35 mouse cellular contexts compared by ENCODE assay signal in genomic region chr5:149356970-149357369, GRCm38 (mm10). TPM values are rescaled to one million over a fixed set of nuclear protein-coding genes. Genes with fewer than 3 reads are reported as not detected.
DNase-seq lines count a peak whose midpoint lies in the region; ATAC-seq and TF ChIP-seq lines count a peak whose summit lies in the region.
"Had no signal": no experiment of that assay in that cellular context is flagged by ENCODE, and none has a peak within 500 bp of the region (broad histone marks: within the 10 kb centered on the region; RNA-seq: fewer than 3 reads in every experiment).

No protein-coding gene starts in this region.

- peak; percentile 31 for TF ChIP-seq RAD21 in CH12.LX (IDR thresholded peaks at IDR 0.05; ENCODE audit: low read depth, low read length)

- no peak overlapping the region for H3K9ac ChIP-seq in hindbrain, postnatal 0 days (replicated peaks; ENCODE audit: low read length)
- H3K9ac ChIP-seq in liver, postnatal 0 days (replicated peaks) = no peak overlapping the region
- no peak overlapping the region for H3K9ac ChIP-seq in CH12.LX (ENCODE audit: insufficient read depth, low read depth)
- H3K9ac ChIP-seq: forebrain, embryonic 15.5 days; hindbrain, embryonic 13.5 days; limb, embryonic 12.5 days; lung, embryonic 14.5 days; midbrain, embryonic 12.5 days; stomach, embryonic 15.5 days had no signal

- no peaks in the 10 kb centered on the region for H3K79me2 ChIP-seq in CH12.LX (replicated peaks; ENCODE audit: control insufficient read depth, extremely low read depth, insufficient read depth, poor library complexity, severe bottlenecking)

- H3K4me3 ChIP-seq in hindbrain, postnatal 0 days (ENCODE audit: low read length) = no peak overlapping the region
- no peak overlapping the region for H3K4me3 ChIP-seq in hindbrain, embryonic 10.5 days
- no peak overlapping the region for H3K4me3 ChIP-seq in liver, postnatal 0 days (ENCODE audit: low read depth, low read length)
- H3K4me3 ChIP-seq in CH12.LX (replicated peaks in 1 of 3; ENCODE audit: low read depth in 2 of 3, low read length in 2 of 3, poor library complexity in 1 of 3) = no peak overlapping the region
- H3K4me3 ChIP-seq in lung, adult 2 months (replicated peaks; ENCODE audit: extremely low read depth, low read depth, low read length) = no peak overlapping the region
- H3K4me3 ChIP-seq: forebrain, embryonic 15.5 days; gastrocnemius, adult 2 months; hindbrain, embryonic 13.5 days; limb, embryonic 12.5 days; megakaryocyte, embryonic 14.5 days; midbrain, embryonic 12.5 days; stomach, embryonic 15.5 days had no signal

- no peaks in the 10 kb centered on the region for H3K27me3 ChIP-seq in hindbrain, postnatal 0 days (ENCODE audit: insufficient read depth, low read length)
- H3K27me3 ChIP-seq in hindbrain, embryonic 10.5 days (ENCODE audit: insufficient read depth, poor library complexity, severe bottlenecking) = no peaks in the 10 kb centered on the region
- H3K27me3 ChIP-seq in liver, postnatal 0 days (ENCODE audit: insufficient read depth, low read length) = no peaks in the 10 kb centered on the region
- H3K27me3 ChIP-seq in CH12.LX (replicated peaks) = peaks cover 2% of the 10 kb centered on the region
- H3K27me3 ChIP-seq: forebrain, embryonic 15.5 days; limb, embryonic 12.5 days; megakaryocyte, embryonic 14.5 days; Patski; stomach, embryonic 15.5 days had no signal

- no peak overlapping the region for H3K4me2 ChIP-seq in hindbrain, postnatal 0 days (ENCODE audit: low read depth, low read length)
- H3K4me2 ChIP-seq in liver, postnatal 0 days (ENCODE audit: low read depth, low read length) = no peak overlapping the region
- H3K4me2 ChIP-seq in CH12.LX (ENCODE audit: insufficient read depth, low read depth, poor library complexity, severe bottlenecking) = no peak overlapping the region
- H3K4me2 ChIP-seq: forebrain, embryonic 15.5 days; heart, embryonic 11.5 days; hindbrain, embryonic 13.5 days; limb, embryonic 12.5 days; liver, embryonic 11.5 days; lung, embryonic 14.5 days; midbrain, embryonic 12.5 days; stomach, embryonic 15.5 days had no signal

- H3K4me1 ChIP-seq in hindbrain, postnatal 0 days (ENCODE audit: insufficient read depth, low read length) = peaks cover 5% of the 10 kb centered on the region; the same call in 1 of the 2 replicates
- peaks cover 23% of the 10 kb centered on the region for H3K4me1 ChIP-seq in hindbrain, embryonic 10.5 days (replicated peaks)
- peaks cover 11% of the 10 kb centered on the region for H3K4me1 ChIP-seq in liver, postnatal 0 days (ENCODE audit: insufficient read depth)
- peaks cover 0 to 5% of the 10 kb centered on the region in 2 experiments; a peak in 2 of 4 replicates for H3K4me1 ChIP-seq in CH12.LX (ENCODE audit: control insufficient read depth in 1 of 2, insufficient read depth in 2 of 2)
- H3K4me1 ChIP-seq in lung, adult 2 months (ENCODE audit: control insufficient read depth, insufficient read depth, low read length) = 0 out of 2 replicates have a peak, but pooled peaks cover 2% of the 10 kb centered on the region

- no peaks in the 10 kb centered on the region for H3K9me3 ChIP-seq in hindbrain, postnatal 0 days (ENCODE audit: low read length)
- peaks cover 10% of the 10 kb centered on the region for H3K9me3 ChIP-seq in hindbrain, embryonic 10.5 days
- no peaks in the 10 kb centered on the region for H3K9me3 ChIP-seq in liver, postnatal 0 days (ENCODE audit: low read length)
- peaks cover 13% of the 10 kb centered on the region for H3K9me3 ChIP-seq in CH12.LX (replicated peaks; ENCODE audit: low read length)
- H3K9me3 ChIP-seq: forebrain, embryonic 15.5 days; hindbrain, embryonic 13.5 days; stomach, embryonic 15.5 days had no signal

- TF ChIP-seq POLR2A in CH12.LX (IDR thresholded peaks at IDR 0.05; ENCODE audit: low read depth, low read length) = no peak
- TF ChIP-seq POLR2A in lung, adult 2 months (IDR thresholded peaks at IDR 0.05; ENCODE audit: borderline replicate concordance, extremely low read depth, low read depth, low read length) = no peak

- dilution Hi-C loops in CH12.LX (cut with MboI; ENCODE audit: extremely low pct_ligation_motif_present, extremely low pct_unique_long_range_greater_than_20kb, low sequenced_read_pairs) = no loop called here

- no peak overlapping the region for H3K27ac ChIP-seq in hindbrain, postnatal 0 days
- no peak overlapping the region for H3K27ac ChIP-seq in hindbrain, embryonic 10.5 days
- H3K27ac ChIP-seq in liver, postnatal 0 days (ENCODE audit: low read depth) = no peak overlapping the region
- H3K27ac ChIP-seq in CH12.LX (ENCODE audit: insufficient read depth, low read depth) = no peak overlapping the region
- H3K27ac ChIP-seq: forebrain, embryonic 15.5 days; gastrocnemius, adult 2 months; hindbrain, embryonic 13.5 days; limb, embryonic 12.5 days; midbrain, embryonic 12.5 days; stomach, embryonic 15.5 days had no signal

- ATAC-seq in hindbrain, postnatal 0 days = no peak
- no peak for ATAC-seq in liver, postnatal 0 days
- ATAC-seq: activated CD4-positive, CD25-positive, alpha-beta regulatory T cell, adult 4 months; forebrain, embryonic 15.5 days; Patski had no signal

- no peaks in the 10 kb centered on the region for H3K36me3 ChIP-seq in hindbrain, postnatal 0 days (ENCODE audit: insufficient read depth, low read length)
- no peaks in the 10 kb centered on the region for H3K36me3 ChIP-seq in hindbrain, embryonic 10.5 days
- H3K36me3 ChIP-seq in liver, postnatal 0 days (replicated peaks; ENCODE audit: insufficient read depth, low read length) = no peaks in the 10 kb centered on the region
- no peaks in the 10 kb centered on the region for H3K36me3 ChIP-seq in CH12.LX (replicated peaks in 1 of 2; ENCODE audit: control insufficient read depth in 1 of 2, insufficient read depth in 1 of 2, low read length in 1 of 2)
- H3K36me3 ChIP-seq: forebrain, embryonic 15.5 days; G1E; hindbrain, embryonic 13.5 days; limb, embryonic 12.5 days; midbrain, embryonic 12.5 days; stomach, embryonic 15.5 days had no signal

- 86% methylated on average over 1 of the region's 1 CpGs for WGBS in hindbrain, postnatal 0 days
- WGBS in hindbrain, embryonic 10.5 days = 95% methylated on average over 1 of the region's 1 CpGs
- 74% methylated on average over 1 of the region's 1 CpGs for WGBS in liver, postnatal 0 days (ENCODE audit: insufficient replicate concordance)
- WGBS in lung, adult 2 months = 93% methylated on average over 1 of the region's 1 CpGs

- in situ Hi-C loops in CH12.LX (cut with MboI; ENCODE audit: low pct_ligation_motif_present, low pct_unique_long_range_greater_than_20kb, low sequenced_read_pairs) = no loop called here

- TF ChIP-seq EP300 in liver, postnatal 0 days (IDR thresholded peaks at IDR 0.05; ENCODE audit: low read depth) = no peak
- TF ChIP-seq EP300 in CH12.LX (IDR thresholded peaks at IDR 0.05; ENCODE audit: low read length) = no peak

- no peak for DNase-seq in hindbrain, postnatal 0 days (ENCODE audit: low spot score)
- DNase-seq in hindbrain, embryonic 10.5 days (ENCODE audit: low spot score) = no peak
- no peak for DNase-seq in liver, postnatal 0 days
- DNase-seq in liver (no peak), CH12.LX (ENCODE audit: extremely low read depth) (no peak), R1 (ENCODE audit: low read depth, low spot score) (peak; percentile 59)
- DNase-seq in right cerebral cortex, postnatal 10 days (ENCODE audit: low spot score in 2 of 2) = no peak
- no peak for DNase-seq in lung, adult 2 months
- DNase-seq: adrenal gland, adult 2 months; adrenal gland, postnatal 36 days; cerebellum, adult 8-10 months; cerebellum, postnatal 25 days; gastrocnemius, adult 2 months; gastrocnemius, postnatal 36 days; heart, adult 18-20 months; heart, postnatal 36 days; kidney, adult 18-20 months; kidney, postnatal 4 days; layer of hippocampus, adult 9-11 months; lung, embryonic 14.5 days; lung, postnatal 36 days; right cerebral cortex, postnatal 25 days; thymus, postnatal 36 days had no signal

- TF ChIP-seq CTCF in hindbrain, postnatal 0 days (IDR thresholded peaks at IDR 0.05; ENCODE audit: low read depth) = peak; percentile 41; the same call in 1 of the 2 replicates
- TF ChIP-seq CTCF in liver, postnatal 0 days (IDR thresholded peaks at IDR 0.05; ENCODE audit: low read depth) = peak; percentile 27; the same call in 1 of the 2 replicates
- TF ChIP-seq CTCF in CH12.LX (conservative IDR thresholded peaks at IDR 0.05 in 1 of 2, IDR thresholded peaks at IDR 0.05 in 1 of 2; ENCODE audit: low read depth in 2 of 2, low read length in 2 of 2) = peak in 1 of 2 experiments; percentile 37; a peak in 2 of 4 replicates
- no peak for TF ChIP-seq CTCF in lung, adult 2 months (IDR thresholded peaks at IDR 0.05; ENCODE audit: insufficient read depth, low read length)

TF ChIP-seq in CH12.LX, 34 proteins besides CTCF, POLR2A, EP300 and RAD21 (continues in another document):
- no peak for TF ChIP-seq MYC (IDR thresholded peaks at IDR 0.05; ENCODE audit: low read depth, low read length)
- TF ChIP-seq BHLHE40 (IDR thresholded peaks at IDR 0.05; ENCODE audit: low read depth, low read length) = no peak
- no peak for TF ChIP-seq PAX5 (IDR thresholded peaks at IDR 0.05; ENCODE audit: low read length)
- no peak for TF ChIP-seq UBTF (IDR thresholded peaks at IDR 0.05; ENCODE audit: low read depth, low read length)
- TF ChIP-seq RCOR1 (conservative IDR thresholded peaks at IDR 0.05; ENCODE audit: low read depth, low read length) = no peak
- no peak for TF ChIP-seq CHD2 (IDR thresholded peaks at IDR 0.05; ENCODE audit: low read length)
- no peak for TF ChIP-seq TCF12 (IDR thresholded peaks at IDR 0.05; ENCODE audit: low read depth, low read length)
- no peak for TF ChIP-seq NRF1 (IDR thresholded peaks at IDR 0.05; ENCODE audit: low read depth, low read length)
- no peak for TF ChIP-seq TBP (conservative IDR thresholded peaks at IDR 0.05; ENCODE audit: low read depth, low read length)
- TF ChIP-seq ETS1 (conservative IDR thresholded peaks at IDR 0.05; ENCODE audit: low read depth, low read length) = no peak
- TF ChIP-seq MAX (IDR thresholded peaks at IDR 0.05; ENCODE audit: low read length) = no peak
- TF ChIP-seq JUN (IDR thresholded peaks at IDR 0.05; ENCODE audit: insufficient read depth, low read depth, low read length) = no peak
- no peak for TF ChIP-seq GABPA (IDR thresholded peaks at IDR 0.05; ENCODE audit: insufficient replicate concordance, low read depth, low read length)
- no peak for TF ChIP-seq SMC3 (IDR thresholded peaks at IDR 0.05; ENCODE audit: low read depth, low read length)
- TF ChIP-seq MAZ (IDR thresholded peaks at IDR 0.05; ENCODE audit: low read depth, low read length) = no peak

RNA-seq across cellular contexts. Expression of gene Medag, which starts 54.6 kb away (rescaled TPM):
- 9.3 and 11.3 TPM in 2 replicates for total RNA-seq in hindbrain, postnatal 0 days (2014; rRNA removed)
- 8.3 and 9.1 TPM in 2 replicates for polyA plus RNA-seq in hindbrain, postnatal 0 days (2015; fragmentation: Nextera tagmentation; extraction: Ambion mirVana)
- 0.37 and 0.61 TPM in 2 replicates for polyA plus RNA-seq in hindbrain, embryonic 10.5 days (2016; fragmentation: Nextera tagmentation; extraction: Ambion mirVana)
- polyA plus RNA-seq in liver, postnatal 0 days (2015; fragmentation: Nextera tagmentation; extraction: Ambion mirVana) = 0.11 and 0.21 TPM in 2 replicates
- total RNA-seq in CH12.LX (2012; rRNA removed) (not detected in 2 replicates), CH12.LX (2014; rRNA removed) (not detected in 2 replicates)
- not detected in 2 replicates for polyA plus RNA-seq in CH12.LX (2012; ENCODE audit: insufficient read length, low read depth)
- 5.2 and 7.1 TPM in 2 replicates for polyA plus RNA-seq in lung, adult 2 months (2012; rRNA removed)
- total RNA-seq: monocyte, adult 5-6 weeks had no signal
- polyA plus RNA-seq: G1E had no signal
